Mouse (Mus musculus): Measurements from ENCODE around the gene Chdh. TPM values are rescaled to one million over a fixed set of nuclear protein-coding genes. Genes with fewer than 3 reads are reported as not detected.

Gene Chdh
- total RNA-seq, 1 experiment from 2014 or later: 10.5 TPM

DNA sequence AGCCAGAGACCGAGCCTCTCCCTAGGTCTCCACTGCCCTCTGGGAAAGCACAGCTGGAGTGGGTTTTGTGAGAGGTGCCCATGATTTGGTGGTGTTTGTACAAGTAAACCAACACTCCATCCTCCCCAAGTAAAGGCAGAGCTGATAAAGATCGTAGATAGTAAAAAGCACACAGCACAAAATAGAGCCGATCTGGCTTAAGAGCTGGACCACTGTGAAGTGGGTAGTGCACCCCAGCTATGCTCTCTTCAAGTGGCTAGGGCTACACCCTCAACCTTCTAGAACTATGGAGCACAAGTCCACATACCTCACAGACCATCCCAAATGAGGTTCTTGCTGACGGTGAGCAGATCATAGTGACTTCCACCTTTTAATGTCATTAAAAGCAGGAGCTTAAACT is 30.6 kb downstream of the Chdh start:
- no peak for ATAC-seq (replicated peaks in 1 of 2; ENCODE audit: insufficient read depth in 1 of 2, low FRiP score in 2 of 2, low TSS enrichment in 1 of 2, low read depth in 1 of 2, poor library complexity in 2 of 2, severe bottlenecking in 2 of 2)

DNA sequence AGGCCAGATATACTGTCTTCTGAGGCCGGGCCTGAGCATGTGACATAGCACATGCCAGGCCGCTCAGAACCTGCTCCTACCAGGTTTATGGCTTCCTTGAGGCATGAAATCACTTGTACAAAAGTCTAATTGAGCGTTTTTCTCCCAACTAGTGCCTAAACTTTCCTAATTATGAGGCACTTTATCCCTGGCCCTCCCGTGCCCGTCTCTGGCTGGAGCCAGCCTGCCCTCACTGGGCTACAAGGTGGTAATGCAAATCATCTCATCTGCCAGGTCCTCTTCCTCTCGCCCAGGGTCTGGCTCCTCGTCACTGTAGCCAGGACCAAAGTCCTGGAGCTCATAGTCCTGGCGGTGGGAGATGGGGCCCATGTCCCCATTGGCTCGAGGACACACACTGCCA is 33.0 kb downstream of the Chdh start:
- ATAC-seq (replicated peaks in 1 of 2; ENCODE audit: insufficient read depth in 1 of 2, low FRiP score in 2 of 2, low TSS enrichment in 1 of 2, low read depth in 1 of 2, poor library complexity in 2 of 2, severe bottlenecking in 2 of 2): no peak

DNA sequence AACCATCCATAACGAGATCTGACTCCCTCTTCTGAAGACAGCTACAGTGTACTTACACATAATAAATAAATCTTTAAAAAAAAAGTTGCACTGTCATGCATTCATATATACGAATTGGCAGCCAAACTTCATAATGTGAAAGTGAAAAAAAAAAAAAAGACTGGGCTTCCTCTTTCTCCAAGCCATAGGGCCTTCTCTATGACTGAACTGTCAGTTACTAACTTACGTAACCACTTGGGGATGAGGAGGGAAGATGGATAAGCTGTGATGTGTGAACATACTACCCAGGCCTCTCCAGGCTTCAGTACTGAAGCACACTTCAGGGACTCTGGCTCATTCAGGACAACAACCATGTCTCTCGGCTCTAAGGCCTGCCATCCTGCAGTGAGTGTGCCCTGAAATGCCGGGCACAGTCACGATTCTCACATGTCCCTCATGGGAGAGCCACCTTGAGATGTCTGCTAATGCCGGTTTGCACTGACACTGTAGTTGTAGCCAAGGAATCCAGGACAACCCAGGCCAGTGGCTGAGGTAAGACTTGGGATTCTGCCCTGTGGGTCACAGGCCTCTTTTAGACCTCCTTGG is 34.6 kb downstream of the Chdh start:
- ATAC-seq (replicated peaks in 1 of 2; ENCODE audit: insufficient read depth in 1 of 2, low FRiP score in 2 of 2, low TSS enrichment in 1 of 2, low read depth in 1 of 2, poor library complexity in 2 of 2, severe bottlenecking in 2 of 2): peak; percentile 80 to 91

DNA sequence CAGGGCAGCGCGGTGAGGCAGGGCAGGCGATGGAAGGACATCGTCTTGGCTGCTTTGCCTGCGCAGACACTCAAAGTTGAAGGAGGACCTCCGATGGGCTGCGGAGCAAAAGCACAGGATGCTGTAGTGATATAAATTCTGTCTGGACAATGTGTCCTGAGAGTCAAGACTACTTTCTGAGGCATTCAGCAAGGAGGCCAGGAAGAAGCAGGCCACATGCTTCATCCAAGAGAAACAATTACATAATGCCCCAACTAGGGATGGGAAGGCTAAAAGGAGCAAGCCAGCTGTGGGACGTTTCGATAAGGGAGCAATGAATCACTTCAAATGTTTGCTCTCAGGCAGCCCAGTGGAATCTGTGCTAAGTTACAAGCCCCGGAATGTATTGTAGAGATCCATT is 36.4 kb downstream of the Chdh start:
- no peak for ATAC-seq (replicated peaks in 1 of 2; ENCODE audit: insufficient read depth in 1 of 2, low FRiP score in 2 of 2, low TSS enrichment in 1 of 2, low read depth in 1 of 2, poor library complexity in 2 of 2, severe bottlenecking in 2 of 2)

DNA sequence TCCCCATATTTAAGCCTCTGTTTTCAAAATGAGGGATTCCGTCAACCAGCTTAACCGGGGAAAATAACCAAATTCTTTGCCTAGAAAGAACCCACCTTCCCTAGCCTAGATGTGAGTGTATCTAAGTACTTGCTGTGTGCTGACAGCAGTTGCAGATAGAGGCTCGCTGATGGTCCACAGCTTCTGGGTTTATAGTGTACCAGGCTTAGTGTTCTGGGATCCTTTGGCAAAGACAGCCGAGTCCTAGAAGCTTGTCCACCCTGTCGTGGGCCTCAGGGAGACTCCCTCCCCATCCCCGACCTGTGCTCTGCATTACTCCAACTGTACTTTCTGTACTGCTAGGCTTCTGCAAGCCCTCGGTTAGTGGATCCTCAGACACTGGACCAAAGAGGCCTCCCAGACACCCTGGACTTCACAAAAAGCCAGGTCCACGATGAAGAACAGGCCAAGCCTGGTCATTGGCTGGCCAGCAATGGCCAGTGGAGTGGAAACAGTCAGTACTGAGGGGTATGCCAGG is 36.9 kb downstream of the Chdh start:
- ATAC-seq (replicated peaks in 1 of 2; ENCODE audit: insufficient read depth in 1 of 2, low FRiP score in 2 of 2, low TSS enrichment in 1 of 2, low read depth in 1 of 2, poor library complexity in 2 of 2, severe bottlenecking in 2 of 2): no peak

DNA sequence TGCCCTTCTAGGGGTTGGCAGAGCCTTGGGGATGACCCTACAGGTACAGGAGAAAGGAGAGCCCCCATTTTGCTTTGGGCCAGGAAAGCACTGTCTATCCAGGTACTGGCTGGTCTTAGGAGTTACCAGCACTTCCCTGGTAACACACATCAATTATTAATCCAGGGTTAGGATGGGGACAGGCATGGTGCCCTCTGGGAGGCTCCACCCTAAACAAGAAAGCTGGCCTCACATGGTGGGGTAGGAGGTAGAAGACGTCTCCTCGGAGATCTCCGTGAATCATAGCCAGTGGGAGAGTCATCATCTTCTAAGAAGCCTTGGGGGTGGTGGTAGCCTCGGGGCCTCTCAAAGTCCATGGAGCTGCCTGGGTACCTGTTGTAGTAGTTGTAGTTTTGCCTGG is 38.2 kb downstream of the Chdh start:
- ATAC-seq (replicated peaks in 1 of 2; ENCODE audit: insufficient read depth in 1 of 2, low FRiP score in 2 of 2, low TSS enrichment in 1 of 2, low read depth in 1 of 2, poor library complexity in 2 of 2, severe bottlenecking in 2 of 2): no peak

DNA sequence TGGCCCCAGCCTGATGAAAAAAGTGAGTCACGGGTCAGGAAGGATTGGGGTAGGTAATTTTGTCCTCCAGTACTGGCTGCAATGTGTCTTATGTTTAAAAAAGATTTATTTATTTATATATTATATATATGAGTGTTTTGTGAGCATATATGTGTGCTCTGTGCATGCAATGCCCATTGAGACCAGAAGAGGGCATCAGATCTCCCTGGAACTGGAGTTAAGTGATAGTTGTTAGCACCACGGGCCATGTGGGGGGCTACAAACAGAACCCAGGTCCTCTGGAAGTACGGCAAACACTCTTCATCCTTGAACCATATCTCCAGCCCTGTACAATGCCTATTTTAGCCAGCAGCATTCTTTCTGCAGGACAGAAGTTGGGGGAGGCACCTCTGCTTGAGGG is 39.2 kb downstream of the Chdh start:
- ATAC-seq (replicated peaks in 1 of 2; ENCODE audit: insufficient read depth in 1 of 2, low FRiP score in 2 of 2, low TSS enrichment in 1 of 2, low read depth in 1 of 2, poor library complexity in 2 of 2, severe bottlenecking in 2 of 2): no peak

DNA sequence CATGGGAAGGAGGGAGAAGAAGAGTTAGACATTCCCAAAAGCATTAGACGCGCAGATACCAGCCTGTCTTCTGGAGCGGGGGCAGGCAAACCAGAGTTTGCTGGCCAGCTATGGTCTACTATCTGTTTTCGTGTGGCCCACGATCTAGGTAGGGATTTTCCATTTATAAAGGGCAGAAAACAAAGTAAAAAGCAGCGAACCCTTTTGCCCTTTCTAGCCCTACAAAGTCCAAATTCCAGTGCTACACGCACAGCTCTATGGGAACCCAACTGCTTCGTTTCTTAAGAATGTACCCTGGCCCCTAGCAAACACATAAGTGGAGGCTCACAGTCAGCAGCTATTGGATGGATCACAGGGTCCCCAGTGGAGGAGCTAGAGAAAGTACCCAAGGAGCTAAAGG is 41.5 kb downstream of the Chdh start:
- ATAC-seq (replicated peaks in 1 of 2; ENCODE audit: insufficient read depth in 1 of 2, low FRiP score in 2 of 2, low TSS enrichment in 1 of 2, low read depth in 1 of 2, poor library complexity in 2 of 2, severe bottlenecking in 2 of 2): no peak

DNA sequence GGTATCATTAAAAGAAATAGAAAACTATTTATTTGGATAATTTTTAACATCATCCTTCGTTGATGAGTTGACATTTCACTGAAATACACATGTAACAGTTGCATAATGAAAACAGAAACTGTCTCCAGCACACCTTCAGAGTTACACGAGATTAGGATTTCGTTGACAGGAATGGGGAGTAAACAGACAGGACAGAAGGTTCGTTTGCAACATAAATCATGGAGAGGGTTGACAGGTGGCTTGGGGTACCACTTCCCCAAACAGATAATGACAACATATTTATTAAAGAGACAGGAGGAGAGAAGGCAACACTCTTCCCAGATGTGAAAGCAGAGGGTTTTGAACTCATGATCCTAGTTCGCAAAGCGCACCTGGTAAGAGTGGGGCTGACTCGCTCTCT is 46.1 kb downstream of the Chdh start:
- ATAC-seq (replicated peaks in 1 of 2; ENCODE audit: insufficient read depth in 1 of 2, low FRiP score in 2 of 2, low TSS enrichment in 1 of 2, low read depth in 1 of 2, poor library complexity in 2 of 2, severe bottlenecking in 2 of 2): no peak

DNA sequence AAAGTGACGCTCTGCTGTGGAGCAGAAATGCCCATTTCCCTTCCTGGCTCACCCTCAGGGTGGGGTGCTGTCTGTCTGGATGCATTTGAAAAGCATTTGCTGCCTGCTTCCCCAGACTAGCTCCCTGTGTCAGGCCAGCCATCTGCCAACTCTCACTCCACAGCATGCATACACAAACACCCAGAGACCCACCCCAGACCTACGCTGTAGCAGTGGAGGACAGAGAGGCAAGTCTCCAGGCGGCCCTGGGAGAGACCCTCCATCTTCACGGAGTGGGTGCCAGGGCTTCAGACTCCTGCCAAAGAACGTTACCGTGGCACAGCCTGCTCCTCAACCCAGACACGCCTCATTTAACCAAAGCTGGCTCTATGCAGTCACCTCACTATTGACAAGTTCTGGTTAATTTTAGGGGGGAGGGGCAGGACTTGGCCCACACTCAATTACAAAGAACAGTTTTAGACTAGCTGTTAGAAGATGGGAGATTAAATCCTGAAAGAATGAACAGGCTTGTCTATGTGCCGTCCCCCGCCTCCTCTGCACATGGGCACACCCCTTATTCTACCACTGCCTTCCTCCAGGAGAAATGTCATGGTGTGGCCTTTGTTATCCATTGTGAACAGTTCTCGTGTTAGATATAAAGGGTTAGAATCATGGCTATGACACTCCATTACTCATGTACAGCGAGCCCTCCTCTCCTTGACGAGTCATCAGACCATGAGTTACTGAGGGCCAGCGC is 47.4 kb downstream of the Chdh start:
- no peak for ATAC-seq (replicated peaks in 1 of 2; ENCODE audit: insufficient read depth in 1 of 2, low FRiP score in 2 of 2, low TSS enrichment in 1 of 2, low read depth in 1 of 2, poor library complexity in 2 of 2, severe bottlenecking in 2 of 2)

DNA sequence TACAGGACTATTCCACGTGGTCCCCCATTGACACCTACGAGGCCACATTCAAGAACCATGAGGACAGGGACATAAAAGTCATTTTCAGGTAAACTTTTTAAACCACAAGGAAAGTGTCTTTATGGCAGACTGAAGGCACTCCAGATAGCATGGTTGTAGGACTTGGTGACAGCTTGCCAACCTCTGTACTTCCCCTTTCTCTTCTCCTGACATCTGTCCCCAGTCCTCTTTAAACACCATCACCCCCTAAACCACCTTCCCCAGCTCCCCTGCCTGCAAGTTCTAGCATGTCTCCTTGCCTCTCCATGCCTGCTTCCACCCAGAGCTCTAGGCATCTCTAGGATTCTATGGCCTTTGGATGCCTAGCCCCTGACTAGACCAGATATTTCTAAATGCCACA is 56.0 kb downstream of the Chdh start:
- peak; percentile 56 to 68 for ATAC-seq (replicated peaks in 1 of 2; ENCODE audit: insufficient read depth in 1 of 2, low FRiP score in 2 of 2, low TSS enrichment in 1 of 2, low read depth in 1 of 2, poor library complexity in 2 of 2, severe bottlenecking in 2 of 2)

DNA sequence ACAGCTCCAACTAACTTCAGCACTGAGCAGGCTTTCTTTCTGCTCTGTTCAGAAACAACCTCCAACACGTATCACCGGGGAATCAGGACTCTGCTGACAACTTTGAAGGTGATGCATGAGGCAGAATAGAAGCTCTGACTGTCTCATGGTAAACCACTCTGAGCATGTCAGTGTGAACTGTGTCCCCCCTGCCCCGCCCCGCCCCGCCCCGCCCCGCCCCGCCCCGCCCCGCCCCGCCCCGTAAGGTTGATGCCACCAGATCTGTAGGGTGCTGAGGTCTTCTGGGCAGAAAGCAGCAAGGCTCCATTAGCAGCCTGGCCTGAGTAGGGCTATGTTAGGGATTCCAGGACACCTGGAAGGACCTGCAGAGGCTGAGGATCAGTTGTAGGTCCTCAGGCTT is 57.9 kb downstream of the Chdh start:
- no peak for ATAC-seq (replicated peaks in 1 of 2; ENCODE audit: insufficient read depth in 1 of 2, low FRiP score in 2 of 2, low TSS enrichment in 1 of 2, low read depth in 1 of 2, poor library complexity in 2 of 2, severe bottlenecking in 2 of 2)

DNA sequence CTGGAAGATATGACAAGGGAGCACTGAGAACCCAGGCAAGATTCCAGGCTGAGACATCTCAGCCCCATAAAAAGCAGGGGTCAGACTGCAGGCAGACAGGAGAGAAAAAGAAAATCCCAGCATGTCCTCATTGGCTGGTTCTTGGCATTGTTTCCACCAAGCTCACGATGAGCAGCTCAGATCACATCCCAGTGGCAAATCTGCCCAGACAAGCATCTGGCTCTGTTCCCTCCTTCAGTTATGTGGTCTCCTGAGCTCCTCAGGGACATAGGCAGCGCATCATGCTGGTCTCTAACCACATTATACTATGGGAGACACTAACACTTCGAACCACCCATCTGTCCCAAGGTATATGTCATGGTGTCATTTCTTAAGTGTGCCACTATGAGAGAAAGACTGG is 59.7 kb downstream of the Chdh start:
- ATAC-seq (replicated peaks in 1 of 2; ENCODE audit: insufficient read depth in 1 of 2, low FRiP score in 2 of 2, low TSS enrichment in 1 of 2, low read depth in 1 of 2, poor library complexity in 2 of 2, severe bottlenecking in 2 of 2): no peak

DNA sequence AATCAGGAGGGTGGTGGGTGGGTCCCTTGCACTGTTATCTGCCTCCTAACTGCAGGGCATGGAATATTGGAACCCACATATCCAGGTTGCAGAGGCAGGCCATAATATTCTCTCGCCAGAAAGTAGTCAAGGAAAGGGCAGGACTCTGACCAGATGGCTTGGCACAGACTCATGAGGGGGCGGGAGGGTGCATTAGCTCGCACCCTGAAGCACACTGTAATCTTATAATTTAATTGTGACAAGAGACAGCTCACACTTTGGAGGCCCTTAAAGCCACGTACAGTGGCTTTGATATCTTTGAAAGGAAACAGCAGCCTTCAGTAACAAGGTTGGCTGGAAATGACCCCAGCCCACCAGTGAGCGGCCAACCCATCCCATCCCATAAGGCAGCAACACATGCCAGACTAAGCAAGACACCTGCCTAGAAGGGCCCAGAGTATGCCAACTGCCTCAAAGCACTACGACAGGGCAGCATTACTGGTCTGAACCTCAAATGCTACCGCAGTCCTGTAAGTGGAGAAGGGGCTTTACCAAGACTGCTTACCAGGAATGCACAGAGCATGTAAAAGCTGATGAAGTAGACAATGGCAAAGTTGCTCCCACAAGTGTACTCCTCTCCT is 66.6 kb downstream of the Chdh start:
- ATAC-seq (replicated peaks in 1 of 2; ENCODE audit: insufficient read depth in 1 of 2, low FRiP score in 2 of 2, low TSS enrichment in 1 of 2, low read depth in 1 of 2, poor library complexity in 2 of 2, severe bottlenecking in 2 of 2): no peak

DNA sequence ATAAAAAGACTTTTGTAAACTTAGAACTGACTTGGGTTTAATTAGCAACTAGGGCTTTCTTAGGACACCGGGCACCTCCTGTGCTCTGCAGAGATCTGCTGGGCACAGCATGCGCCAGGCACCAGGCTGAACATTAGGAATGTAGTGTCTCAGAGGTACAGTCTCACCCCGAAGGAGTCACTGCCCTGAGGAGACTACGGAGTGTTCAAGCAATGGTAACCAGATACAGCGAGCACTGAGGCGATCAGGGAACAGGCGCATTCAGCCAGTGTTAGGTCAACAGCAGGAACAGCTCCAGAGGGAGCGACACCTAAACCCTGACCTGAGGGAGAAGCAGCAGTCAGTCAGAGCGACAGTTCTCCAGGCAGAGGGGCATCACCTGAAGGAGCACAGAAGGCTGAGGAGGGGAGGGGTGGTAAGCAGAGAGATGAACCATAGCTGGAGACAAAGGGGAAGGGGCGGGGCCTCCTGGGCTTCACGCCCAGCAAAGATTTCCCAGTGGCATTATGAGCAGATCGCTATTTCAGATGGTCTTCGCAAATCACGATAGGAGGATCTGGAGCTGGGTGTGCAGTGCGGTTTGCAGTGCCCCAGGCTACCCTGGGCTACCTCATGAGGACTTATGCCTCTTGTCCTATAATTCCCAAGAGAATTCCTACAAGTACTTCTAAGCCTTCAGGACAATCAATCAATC is 69.4 kb downstream of the Chdh start:
- no peak for ATAC-seq (replicated peaks in 1 of 2; ENCODE audit: insufficient read depth in 1 of 2, low FRiP score in 2 of 2, low TSS enrichment in 1 of 2, low read depth in 1 of 2, poor library complexity in 2 of 2, severe bottlenecking in 2 of 2)

DNA sequence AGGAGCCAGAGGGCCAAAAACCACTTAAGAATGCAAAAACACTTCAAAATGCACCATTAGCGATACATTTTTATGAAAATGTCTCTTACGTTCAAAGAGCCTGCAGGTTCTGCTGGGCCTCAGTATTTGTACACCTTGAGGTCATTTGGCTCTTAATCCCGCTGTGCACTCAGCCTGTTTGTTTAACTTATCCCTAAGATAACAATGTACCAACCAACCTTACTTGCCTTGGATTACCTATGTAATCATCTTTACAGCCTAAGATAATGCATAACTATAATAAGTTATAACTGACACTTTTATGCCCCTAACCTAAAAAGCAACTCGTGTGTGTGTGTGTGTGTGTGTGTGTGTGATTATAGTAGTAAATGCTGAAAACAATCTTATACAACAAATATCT is 70.9 kb downstream of the Chdh start:
- ATAC-seq (replicated peaks in 1 of 2; ENCODE audit: insufficient read depth in 1 of 2, low FRiP score in 2 of 2, low TSS enrichment in 1 of 2, low read depth in 1 of 2, poor library complexity in 2 of 2, severe bottlenecking in 2 of 2): no peak

All from hematopoietic stem cell, adult 5-6 weeks (primary cell).